In genomic region chr2:181519201-181519600, GRCm38 (mm10) we compare ENCODE assay signal across 9 mouse cellular contexts. TPM values are rescaled to one million over a fixed set of nuclear protein-coding genes. Genes with fewer than 3 reads are reported as not detected.
DNase-seq lines count a peak whose midpoint lies in the region; ATAC-seq lines count a peak whose summit lies in the region.
"Had no signal": no experiment of that assay in that cellular context is flagged by ENCODE, and none has a peak within 500 bp of the region (broad histone marks: within the 10 kb centered on the region; RNA-seq: fewer than 3 reads in every experiment).

No protein-coding gene starts in this region.

- no peaks in the 10 kb centered on the region for H3K9me3 ChIP-seq in heart, embryonic 11.5 days (replicated peaks; ENCODE audit: control insufficient read depth, low read length)
- no peaks in the 10 kb centered on the region for H3K9me3 ChIP-seq in hindbrain, embryonic 14.5 days (ENCODE audit: control insufficient read depth, low read length)
- no peaks in the 10 kb centered on the region for H3K9me3 ChIP-seq in midbrain, embryonic 15.5 days

- DNase-seq in heart, postnatal 36 days = no peak
- peak; percentile 49 for DNase-seq in adipocyte (ENCODE audit: low spot score)
- DNase-seq in hindbrain, embryonic 14.5 days (ENCODE audit: low spot score) = no peak
- DNase-seq in urinary bladder, adult 18-20 months (ENCODE audit: low spot score in 2 of 2) = no peak

- peaks cover 19% of the 10 kb centered on the region for H3K4me1 ChIP-seq in heart, embryonic 11.5 days (ENCODE audit: control insufficient read depth, insufficient read depth, low read length)
- peaks cover 30% of the 10 kb centered on the region for H3K4me1 ChIP-seq in hindbrain, embryonic 14.5 days (replicated peaks; ENCODE audit: control insufficient read depth, insufficient read depth, low read length)
- peaks cover 37% of the 10 kb centered on the region for H3K4me1 ChIP-seq in midbrain, embryonic 15.5 days

- peak overlapping the region; percentile 97 for H3K4me3 ChIP-seq in heart, embryonic 11.5 days (ENCODE audit: low read depth, low read length)
- peak overlapping the region; percentile 95 for H3K4me3 ChIP-seq in hindbrain, embryonic 14.5 days (replicated peaks; ENCODE audit: low read length)
- peak overlapping the region; percentile 98 for H3K4me3 ChIP-seq in midbrain, embryonic 15.5 days

- intact Hi-C loops in heart, postnatal 36 days (cut with DNase I) = loop anchor here (2.0 kb wide), 1 partner anchor 20 kb away; no protein-coding TSS in a partner anchor

- H3K27ac ChIP-seq in heart, embryonic 11.5 days (ENCODE audit: low read depth, low read length) = peak overlapping the region; percentile 99
- H3K27ac ChIP-seq in hindbrain, embryonic 14.5 days = peak overlapping the region; percentile 96
- H3K27ac ChIP-seq in midbrain, embryonic 15.5 days = peak overlapping the region; percentile 99

- peak overlapping the region; percentile 63 for H3K4me2 ChIP-seq in heart, embryonic 11.5 days
- H3K4me2 ChIP-seq in hindbrain, embryonic 14.5 days (replicated peaks) = peak overlapping the region; percentile 81
- peak overlapping the region; percentile 64 for H3K4me2 ChIP-seq in midbrain, embryonic 15.5 days

- ATAC-seq in heart, embryonic 11.5 days (replicated peaks; ENCODE audit: insufficient number of reproducible peaks, low FRiP score, low TSS enrichment) = no peak
- no peak for ATAC-seq in hindbrain, embryonic 14.5 days (ENCODE audit: low FRiP score)
- ATAC-seq in midbrain, embryonic 15.5 days (replicated peaks) = no peak
- no peak for ATAC-seq in granulocyte monocyte progenitor cell, adult 5-6 weeks (replicated peaks; ENCODE audit: poor library complexity, severe bottlenecking)
- no peak for ATAC-seq in activated CD4-positive, CD25-positive, alpha-beta regulatory T cell, adult 4 months

- peak overlapping the region; percentile 98 for H3K9ac ChIP-seq in heart, embryonic 11.5 days (ENCODE audit: low read depth, low read length)
- peak overlapping the region; percentile 97 for H3K9ac ChIP-seq in hindbrain, embryonic 14.5 days
- peak overlapping the region; percentile 95 for H3K9ac ChIP-seq in midbrain, embryonic 15.5 days

- H3K36me3 ChIP-seq in heart, embryonic 11.5 days (ENCODE audit: control insufficient read depth, insufficient read depth, low read length) = peaks cover 9% of the 10 kb centered on the region
- peaks cover 39% of the 10 kb centered on the region for H3K36me3 ChIP-seq in hindbrain, embryonic 14.5 days (replicated peaks; ENCODE audit: control insufficient read depth, insufficient read depth)
- H3K36me3 ChIP-seq in midbrain, embryonic 15.5 days (replicated peaks) = peaks cover 23% of the 10 kb centered on the region

- no peaks in the 10 kb centered on the region for H3K27me3 ChIP-seq in heart, embryonic 11.5 days (ENCODE audit: control insufficient read depth, insufficient read depth, low read length)
- H3K27me3 ChIP-seq in hindbrain, embryonic 14.5 days (ENCODE audit: control insufficient read depth, insufficient read depth, low read length) = no peaks in the 10 kb centered on the region
- H3K27me3 ChIP-seq in midbrain, embryonic 15.5 days (replicated peaks) = no peaks in the 10 kb centered on the region

- 65% methylated on average over 3 of the region's 3 CpGs for WGBS in heart, embryonic 11.5 days (ENCODE audit: insufficient replicate concordance)
- 79% methylated on average over 3 of the region's 3 CpGs for WGBS in hindbrain, embryonic 14.5 days
- 77% methylated on average over 3 of the region's 3 CpGs for WGBS in midbrain, embryonic 15.5 days

RNA-seq across cellular contexts. Expression of gene Dnajc5, which starts 1.1 kb away (rescaled TPM):
- 69.0 and 76.1 TPM in 2 replicates for polyA plus RNA-seq in heart, embryonic 11.5 days (2014; fragmentation: Nextera tagmentation; extraction: Ambion mirVana)
- 10 to 100 TPM; 58.4 to 68.6 TPM for total RNA-seq in heart, postnatal 36 days (2021)
- polyA plus RNA-seq in hindbrain, embryonic 14.5 days (2014; fragmentation: Nextera tagmentation; extraction: Ambion mirVana) = 234 and 264 TPM in 2 replicates
- polyA plus RNA-seq in midbrain, embryonic 15.5 days (2015; fragmentation: Nextera tagmentation; extraction: Ambion mirVana) = 291 and 297 TPM in 2 replicates
- total RNA-seq in granulocyte monocyte progenitor cell, adult 5-6 weeks (2014; fragmentation: Nextera tagmentation) = 43.8 and 47.1 TPM in 2 replicates
- total RNA-seq in granulocyte monocyte progenitor cell, adult 5-6 weeks (2017) = 46.4 and 54.5 TPM in 2 replicates
- 10 to 100 TPM; 36.9 to 37.1 TPM for polyA plus RNA-seq in activated CD4-positive, CD25-positive, alpha-beta regulatory T cell, adult 4 months (2017; shearing (Covaris generic))

RNA-seq across cellular contexts. Expression of gene Tpd52l2, which starts 22.3 kb away (rescaled TPM):
- 119 and 128 TPM in 2 replicates for polyA plus RNA-seq in heart, embryonic 11.5 days (2014; fragmentation: Nextera tagmentation; extraction: Ambion mirVana)
- 10 to 100 TPM; 62.9 to 67.7 TPM for total RNA-seq in heart, postnatal 36 days (2021)
- 105 and 109 TPM in 2 replicates for polyA plus RNA-seq in hindbrain, embryonic 14.5 days (2014; fragmentation: Nextera tagmentation; extraction: Ambion mirVana)
- 117 TPM in 2 replicates for polyA plus RNA-seq in midbrain, embryonic 15.5 days (2015; fragmentation: Nextera tagmentation; extraction: Ambion mirVana)
- 43.1 and 60.9 TPM in 2 replicates for total RNA-seq in granulocyte monocyte progenitor cell, adult 5-6 weeks (2014; fragmentation: Nextera tagmentation)
- 115 and 129 TPM in 2 replicates for total RNA-seq in granulocyte monocyte progenitor cell, adult 5-6 weeks (2017)
- polyA plus RNA-seq in activated CD4-positive, CD25-positive, alpha-beta regulatory T cell, adult 4 months (2017; shearing (Covaris generic)) = 100 to 1,000 TPM in 1 of 2 experiments, 10 to 100 TPM in 1; 88.0 to 103 TPM

RNA-seq across cellular contexts. Expression of gene Abhd16b, which starts 26.2 kb away (rescaled TPM):
- 0.43 and 0.65 TPM in 2 replicates for polyA plus RNA-seq in heart, embryonic 11.5 days (2014; fragmentation: Nextera tagmentation; extraction: Ambion mirVana)
- not detected for total RNA-seq in heart, postnatal 36 days (2021)
- not detected in 2 replicates for polyA plus RNA-seq in hindbrain, embryonic 14.5 days (2014; fragmentation: Nextera tagmentation; extraction: Ambion mirVana)
- polyA plus RNA-seq in midbrain, embryonic 15.5 days (2015; fragmentation: Nextera tagmentation; extraction: Ambion mirVana) = 0.09 and 0.12 TPM in 2 replicates
- total RNA-seq in granulocyte monocyte progenitor cell, adult 5-6 weeks (2014; fragmentation: Nextera tagmentation) = not detected in 2 replicates
- total RNA-seq in granulocyte monocyte progenitor cell, adult 5-6 weeks (2017) = not detected in 2 replicates
- polyA plus RNA-seq in activated CD4-positive, CD25-positive, alpha-beta regulatory T cell, adult 4 months (2017; shearing (Covaris generic)) = not detected
- total RNA-seq: hematopoietic stem cell, adult 5-6 weeks had no signal

RNA-seq across cellular contexts. Expression of gene Zbtb46, which starts 60.0 kb away (rescaled TPM):
- 10.3 and 10.5 TPM in 2 replicates for polyA plus RNA-seq in heart, embryonic 11.5 days (2014; fragmentation: Nextera tagmentation; extraction: Ambion mirVana)
- total RNA-seq in heart, postnatal 36 days (2021) = 10 to 100 TPM; 12.4 to 12.9 TPM
- 19.2 and 20.2 TPM in 2 replicates for polyA plus RNA-seq in hindbrain, embryonic 14.5 days (2014; fragmentation: Nextera tagmentation; extraction: Ambion mirVana)
- 23.8 and 26.0 TPM in 2 replicates for polyA plus RNA-seq in midbrain, embryonic 15.5 days (2015; fragmentation: Nextera tagmentation; extraction: Ambion mirVana)
- total RNA-seq in granulocyte monocyte progenitor cell, adult 5-6 weeks (2014; fragmentation: Nextera tagmentation) = 1.1 TPM in 1 of 2 replicates, not detected in the other
- 0.13 and 0.15 TPM in 2 replicates for total RNA-seq in granulocyte monocyte progenitor cell, adult 5-6 weeks (2017)
- 1 to 10 TPM; 2.5 to 4.3 TPM for polyA plus RNA-seq in activated CD4-positive, CD25-positive, alpha-beta regulatory T cell, adult 4 months (2017; shearing (Covaris generic))
